Mouse (Mus musculus) neural tube, embryonic 12.5 days (tissue): ENCODE measurements around the gene Mepe. TPM values are rescaled to one million over a fixed set of nuclear protein-coding genes. Genes with fewer than 3 reads are reported as not detected.

Source experiments
- ATAC-seq: fragments of 200-750 bp; cut with Nextera tagmentation; 2 replicates; pipeline ENCODE4 v1.8.0; 2017; ENCODE audit warnings: low read depth, mild to moderate bottlenecking, moderate TSS enrichment, moderate library complexity; ENCODE audit not compliant: low FRiP score
- H3K27ac ChIP-seq: fragments of 300-500 bp; sonication (generic); 2 replicates; pipeline ENCODE4 v1.5.1; 2016
- H3K27me3 ChIP-seq: fragments of 300-500 bp; sonication (generic); replicated peaks from 2 replicates; pipeline ENCODE4 v1.6.1; 2016; ENCODE audit warnings: mild to moderate bottlenecking
- H3K36me3 ChIP-seq: fragments of 300-500 bp; sonication (generic); 2 replicates; pipeline ENCODE4 v1.6.1; 2016; ENCODE audit warnings: mild to moderate bottlenecking
- H3K4me1 ChIP-seq: fragments of 300-500 bp; sonication (generic); 2 replicates; pipeline ENCODE4 v1.6.1; 2016
- H3K4me2 ChIP-seq: fragments of 300-500 bp; sonication (generic); replicated peaks from 2 replicates; pipeline ENCODE4 v1.6.1; 2016; ENCODE audit warnings: mild to moderate bottlenecking
- H3K4me3 ChIP-seq: fragments of 300-500 bp; sonication (generic); 2 replicates; pipeline ENCODE4 v1.5.1; 2016
- H3K9ac ChIP-seq: fragments of 300-500 bp; sonication (generic); 2 replicates; pipeline ENCODE4 v1.6.1; 2016; ENCODE audit warnings: mild to moderate bottlenecking
- H3K9me3 ChIP-seq: fragments of 300-500 bp; sonication (generic); 2 replicates; pipeline ENCODE4 v1.6.1; 2016; ENCODE audit warnings: mild to moderate bottlenecking
- WGBS: fragments of 180-500 bp; shearing (Covaris S2); methylation state at CpG from one replicate; pipeline ENCODE4 v1.1.7; 2016; 5-methylcytosine and 5-hydroxymethylcytosine counted together
- polyA plus RNA-seq: library from polyadenylated mRNA; unstranded; fragments of >200 nt; fragmentation: Nextera tagmentation; extraction: Ambion mirVana; gene quantifications from 2 replicates; pipeline ENCODE4 v1.2.1, GENCODE M21; 2016

Mepe gene
- not detected in 2 replicates for polyA plus RNA-seq

GRCm38 (mm10) chr5:104325029-104325428 is at the start of gene Mepe:
Gene Mepe, plus strand, starts transcription at chr5:104325329.
- no peak within 1 kb of the TSS for H3K4me2 ChIP-seq

DNA sequence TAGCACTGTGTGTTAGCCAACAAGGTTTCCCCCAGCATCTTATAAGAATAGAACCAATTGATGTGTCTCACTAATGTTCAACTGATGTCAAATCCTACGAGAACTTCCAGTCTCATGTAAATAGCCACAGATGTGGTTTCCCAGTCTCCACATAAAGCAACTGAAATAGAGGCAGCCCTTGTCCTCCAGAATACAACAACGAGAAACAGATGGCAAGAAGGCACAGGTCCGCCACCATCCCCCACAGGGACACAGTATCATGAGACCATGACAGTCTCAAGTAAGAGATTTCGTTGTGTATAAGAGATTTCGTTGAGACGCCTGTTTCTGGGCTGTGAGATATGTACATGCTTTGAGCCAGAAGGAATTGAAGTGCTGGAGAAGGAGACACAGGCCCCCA is 30.9 kb upstream of the Mepe start:
- H3K27me3 ChIP-seq: no peaks in the 10 kb centered on the region
- H3K27ac ChIP-seq: no peak overlapping the region
- H3K9me3 ChIP-seq: no peaks in the 10 kb centered on the region
- no peak overlapping the region for H3K4me3 ChIP-seq
- no peak for ATAC-seq
- WGBS: 76% methylated on average over 6 of the region's 6 CpGs
- H3K9ac ChIP-seq: no peak overlapping the region
- no peak overlapping the region for H3K4me2 ChIP-seq
- no peaks in the 10 kb centered on the region for H3K4me1 ChIP-seq
- H3K36me3 ChIP-seq: no peaks in the 10 kb centered on the region

More at GRCm38 (mm10) chr5:104325029-104325428, at the start of gene Mepe:
- no peak within 1 kb of the TSS for H3K4me3 ChIP-seq
- H3K9ac ChIP-seq: no peak within 1 kb of the TSS
- no peaks in the 10 kb centered on the region for H3K9me3 ChIP-seq
- no peaks in the 10 kb centered on the region for H3K4me1 ChIP-seq
- 88% methylated on average over 6 of the region's 6 CpGs for WGBS
- no peaks in the 10 kb centered on the region for H3K27me3 ChIP-seq
- no peaks in the 10 kb centered on the region for H3K36me3 ChIP-seq
- H3K27ac ChIP-seq: no peak within 1 kb of the TSS
- ATAC-seq: no peak

- H3K27ac ChIP-seq: no peak within 1 kb of the TSS
- no peaks in the 10 kb centered on the region for H3K4me1 ChIP-seq
- 74% methylated on average over 6 of the region's 6 CpGs for WGBS
- no peak for ATAC-seq
- no peak within 1 kb of the TSS for H3K9ac ChIP-seq
- H3K9me3 ChIP-seq: no peaks in the 10 kb centered on the region
- H3K36me3 ChIP-seq: no peaks in the 10 kb centered on the region
- no peak within 1 kb of the TSS for H3K4me2 ChIP-seq
- no peaks in the 10 kb centered on the region for H3K27me3 ChIP-seq
- H3K4me3 ChIP-seq: no peak within 1 kb of the TSS
Observed at GRCm38 (mm10) chr5:104298994-104299393, 26.1 kb upstream of the Mepe start, which contains the start of gene Ibsp. Gene Ibsp, plus strand, starts transcription at chr5:104299171.

DNA sequence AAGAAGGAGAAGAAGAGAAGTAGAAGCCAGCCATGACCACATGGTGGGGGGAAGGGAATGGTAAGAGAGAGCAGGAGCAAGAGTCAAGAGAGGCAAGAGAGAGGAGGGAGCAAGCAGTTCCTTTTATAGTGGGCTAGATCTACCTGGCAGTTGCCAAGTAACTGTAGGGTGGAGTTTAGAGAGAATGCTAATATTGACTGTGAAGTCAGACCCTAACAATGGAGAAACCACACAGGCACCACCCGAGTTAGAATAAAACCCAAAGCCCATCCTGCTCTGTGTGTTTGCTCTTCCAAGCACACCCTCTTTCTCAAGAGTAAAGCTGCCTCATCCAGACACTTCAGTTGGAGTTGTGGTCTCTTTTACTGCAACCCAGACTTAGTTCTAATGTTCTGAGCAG is 11.1 kb upstream of the Mepe start:
- H3K4me2 ChIP-seq: no peak overlapping the region
- H3K9me3 ChIP-seq: no peaks in the 10 kb centered on the region
- no peak overlapping the region for H3K9ac ChIP-seq
- no peak overlapping the region for H3K4me3 ChIP-seq
- no peak overlapping the region for H3K27ac ChIP-seq
- WGBS: 86% methylated on average over 1 of the region's 1 CpGs
- H3K27me3 ChIP-seq: no peaks in the 10 kb centered on the region
- ATAC-seq: no peak
- H3K4me1 ChIP-seq: no peaks in the 10 kb centered on the region
- H3K36me3 ChIP-seq: no peaks in the 10 kb centered on the region

- no peaks in the 10 kb centered on the region for H3K36me3 ChIP-seq
- H3K9me3 ChIP-seq: no peaks in the 10 kb centered on the region
- no peak overlapping the region for H3K4me3 ChIP-seq
- no peak overlapping the region for H3K4me2 ChIP-seq
- H3K27me3 ChIP-seq: 0 out of 2 replicates have a peak, but pooled peaks cover 3% of the 10 kb centered on the region
- no peak for ATAC-seq
- 82% methylated on average over 4 of the region's 4 CpGs for WGBS
- no peaks in the 10 kb centered on the region for H3K4me1 ChIP-seq
- H3K9ac ChIP-seq: no peak overlapping the region
- H3K27ac ChIP-seq: no peak overlapping the region
Observed at GRCm38 (mm10) chr5:104326884-104327283, 1.8 kb downstream of the Mepe start.

DNA sequence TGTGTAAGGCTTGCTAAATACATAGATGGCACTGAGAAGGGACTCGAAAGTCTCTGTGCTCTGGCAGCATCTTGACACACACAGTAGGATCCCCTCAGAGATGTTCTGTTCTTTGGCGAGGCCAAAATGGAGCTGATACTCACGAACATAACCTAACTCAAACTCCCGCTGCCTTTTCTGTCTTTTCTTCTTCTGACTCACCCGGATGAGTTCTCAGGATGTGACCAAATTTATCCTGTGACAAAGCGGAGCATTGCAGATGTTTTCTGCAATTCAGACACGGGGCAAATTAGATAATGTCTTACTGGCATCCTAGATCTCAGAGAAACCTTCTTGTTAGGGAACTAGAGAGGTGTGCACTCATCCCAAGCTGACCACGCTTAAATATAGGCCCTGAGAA is 2.3 kb downstream of the Mepe start:
- WGBS: 84% methylated on average over 8 of the region's 8 CpGs

GRCm38 (mm10) chr5:104327876-104328275 is 2.7 kb downstream of the Mepe start:
- Histone ChIP-seq H3K4me1 (no peaks in the 10 kb centered on the region), H3K27ac (no peak overlapping the region), H3K9ac (no peak overlapping the region), H3K4me2 (no peak overlapping the region), H3K36me3 (no peaks in the 10 kb centered on the region), H3K9me3 (no peaks in the 10 kb centered on the region), H3K4me3 (no peak overlapping the region), H3K27me3 (0 out of 2 replicates have a peak, but pooled peaks cover 3% of the 10 kb centered on the region)
- ATAC-seq: no peak

More for the DNA sequence above, 2.3 kb downstream of the Mepe start:
- H3K27ac ChIP-seq: no peak overlapping the region
- no peaks in the 10 kb centered on the region for H3K9me3 ChIP-seq
- no peak for ATAC-seq
- no peak overlapping the region for H3K4me3 ChIP-seq
- H3K36me3 ChIP-seq: no peaks in the 10 kb centered on the region
- H3K4me1 ChIP-seq: no peaks in the 10 kb centered on the region
- H3K9ac ChIP-seq: no peak overlapping the region
- H3K27me3 ChIP-seq: 0 out of 2 replicates have a peak, but pooled peaks cover 3% of the 10 kb centered on the region
- no peak overlapping the region for H3K4me2 ChIP-seq

DNA sequence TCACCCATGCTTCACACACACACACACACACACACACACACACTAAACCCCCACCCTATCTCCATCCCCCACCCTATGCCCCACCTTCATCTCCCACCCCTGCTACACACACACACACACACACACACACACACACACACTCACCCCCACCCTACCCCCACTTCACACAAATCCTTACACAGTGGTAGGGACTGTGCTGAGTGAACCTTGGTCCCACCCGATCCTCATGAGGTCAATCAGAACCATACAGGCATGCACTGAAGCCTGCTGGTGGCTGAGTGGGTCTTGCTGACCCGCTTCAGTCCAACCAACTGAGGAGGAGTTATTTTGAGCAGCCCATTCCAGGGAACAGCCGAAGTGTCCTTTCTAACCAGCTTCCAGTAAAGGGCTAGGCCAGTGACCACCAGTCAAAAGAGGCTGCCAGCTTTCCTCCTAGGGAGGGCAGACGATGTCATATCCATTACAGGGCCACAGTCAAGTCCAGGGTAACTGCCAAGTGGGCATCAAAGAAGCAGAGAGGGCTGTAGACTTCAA is 3.3 kb downstream of the Mepe start:
- ATAC-seq: no peak
- H3K9me3 ChIP-seq: no peaks in the 10 kb centered on the region
- no peaks in the 10 kb centered on the region for H3K36me3 ChIP-seq
- no peak overlapping the region for H3K9ac ChIP-seq
- H3K4me3 ChIP-seq: no peak overlapping the region
- H3K4me1 ChIP-seq: no peaks in the 10 kb centered on the region
- H3K4me2 ChIP-seq: no peak overlapping the region
- 90% methylated on average over 4 of the region's 4 CpGs for WGBS
- 0 out of 2 replicates have a peak, but pooled peaks cover 3% of the 10 kb centered on the region for H3K27me3 ChIP-seq
- H3K27ac ChIP-seq: no peak overlapping the region

DNA sequence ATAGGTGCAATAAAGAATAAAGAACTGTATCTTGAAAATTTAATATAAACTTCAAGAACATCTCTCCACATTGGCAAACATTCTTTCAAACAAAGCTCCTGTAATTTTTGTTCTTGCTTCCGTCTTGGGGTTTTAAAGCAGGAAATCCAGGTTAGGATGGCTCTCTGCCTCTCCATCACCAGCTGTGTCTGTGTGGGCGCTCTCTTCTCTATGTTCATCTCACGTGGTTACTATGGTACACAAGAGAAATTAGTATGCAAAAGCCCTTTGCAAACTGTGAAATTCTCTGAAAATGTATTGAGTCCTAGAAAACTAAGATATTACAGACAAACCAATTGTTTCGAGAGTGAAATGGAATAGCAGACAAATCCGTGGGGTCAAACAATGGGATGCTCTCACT is 4.3 kb downstream of the Mepe start:
- 81% methylated on average over 5 of the region's 5 CpGs for WGBS
- H3K4me1 ChIP-seq: no peaks in the 10 kb centered on the region
- H3K4me2 ChIP-seq: no peak overlapping the region
- no peak for ATAC-seq
- 0 out of 2 replicates have a peak, but pooled peaks cover 3% of the 10 kb centered on the region for H3K27me3 ChIP-seq
- no peak overlapping the region for H3K4me3 ChIP-seq
- no peaks in the 10 kb centered on the region for H3K9me3 ChIP-seq
- H3K27ac ChIP-seq: no peak overlapping the region
- no peaks in the 10 kb centered on the region for H3K36me3 ChIP-seq
- no peak overlapping the region for H3K9ac ChIP-seq

GRCm38 (mm10) chr5:104330088-104330487 is 5.0 kb downstream of the Mepe start:
- H3K4me3 ChIP-seq: no peak overlapping the region
- H3K9me3 ChIP-seq: no peaks in the 10 kb centered on the region
- 74% methylated on average over 5 of the region's 5 CpGs for WGBS
- no peak overlapping the region for H3K4me2 ChIP-seq
- ATAC-seq: no peak
- H3K36me3 ChIP-seq: no peaks in the 10 kb centered on the region
- no peak overlapping the region for H3K27ac ChIP-seq
- H3K4me1 ChIP-seq: no peaks in the 10 kb centered on the region
- 0 out of 2 replicates have a peak, but pooled peaks cover 3% of the 10 kb centered on the region for H3K27me3 ChIP-seq
- no peak overlapping the region for H3K9ac ChIP-seq

DNA sequence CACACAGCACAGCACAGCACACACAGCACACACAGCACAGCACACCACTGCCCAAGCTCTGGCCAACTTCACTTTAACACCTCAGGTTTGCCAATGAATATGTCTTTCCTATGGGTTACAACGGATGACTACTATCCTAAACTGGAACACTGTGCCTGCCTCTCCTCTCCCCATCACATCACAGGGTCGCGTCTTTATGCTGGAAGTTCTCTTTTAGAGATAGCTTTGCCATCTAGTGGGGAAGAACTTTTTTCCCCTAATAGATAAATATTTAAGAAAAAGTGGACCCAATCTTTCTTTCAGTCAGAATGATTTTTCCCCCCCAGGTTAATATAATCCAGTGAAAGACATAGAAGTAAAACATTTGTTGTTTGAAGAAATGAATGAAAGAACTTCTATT is 7.2 kb downstream of the Mepe start:
- no peaks in the 10 kb centered on the region for H3K36me3 ChIP-seq
- H3K4me2 ChIP-seq: no peak overlapping the region
- no peak for ATAC-seq
- H3K4me1 ChIP-seq: no peaks in the 10 kb centered on the region
- no peak overlapping the region for H3K4me3 ChIP-seq
- no peak overlapping the region for H3K27ac ChIP-seq
- no peak overlapping the region for H3K9ac ChIP-seq
- no peaks in the 10 kb centered on the region for H3K9me3 ChIP-seq
- 67% methylated on average over 3 of the region's 3 CpGs for WGBS
- 0 out of 2 replicates have a peak, but pooled peaks cover 3% of the 10 kb centered on the region for H3K27me3 ChIP-seq

- no peak overlapping the region for H3K9ac ChIP-seq
- H3K4me3 ChIP-seq: no peak overlapping the region
- peak; percentile 59 for ATAC-seq
Observed at GRCm38 (mm10) chr5:104333231-104333640, 8.1 kb downstream of the Mepe start.

GRCm38 (mm10) chr5:104333643-104334042 is 8.5 kb downstream of the Mepe start:
- Histone ChIP-seq H3K27ac (no peak overlapping the region), H3K36me3 (no peaks in the 10 kb centered on the region), H3K4me1 (no peaks in the 10 kb centered on the region), H3K27me3 (0 out of 2 replicates have a peak, but pooled peaks cover 6% of the 10 kb centered on the region), H3K9ac (no peak overlapping the region), H3K4me2 (no peak overlapping the region), H3K9me3 (no peaks in the 10 kb centered on the region), H3K4me3 (no peak overlapping the region)
- WGBS: 79% methylated on average over 6 of the region's 6 CpGs
- ATAC-seq: 0 out of 2 replicates have a peak, but pooled peaks have one; percentile 7

More at GRCm38 (mm10) chr5:104333231-104333640, 8.1 kb downstream of the Mepe start:
- Histone ChIP-seq H3K27ac (no peak overlapping the region), H3K9me3 (no peaks in the 10 kb centered on the region), H3K4me2 (no peak overlapping the region), H3K27me3 (0 out of 2 replicates have a peak, but pooled peaks cover 6% of the 10 kb centered on the region), H3K36me3 (no peaks in the 10 kb centered on the region), H3K4me1 (no peaks in the 10 kb centered on the region)
- WGBS: 51% methylated on average over 7 of the region's 7 CpGs
